Mouse (Mus musculus) cerebellum, postnatal 4 days (tissue): ENCODE measurements around the gene Lrrtm1.

ENCODE experiments used
- DNase-seq, 2 experiments: peaks; one replicate each; pipeline ENCODE4 v3.0.0; 2022; ENCODE audit warnings: low spot score in 2 of 2, mixed read lengths in 1 of 2

Gene Lrrtm1

GRCm38 (mm10) chr6:77242601-77243406 is at the start of gene Lrrtm1:
Gene Lrrtm1, plus strand, starts transcription at chr6:77242689.
- peak; percentile 40 to 64 for DNase-seq

DNA sequence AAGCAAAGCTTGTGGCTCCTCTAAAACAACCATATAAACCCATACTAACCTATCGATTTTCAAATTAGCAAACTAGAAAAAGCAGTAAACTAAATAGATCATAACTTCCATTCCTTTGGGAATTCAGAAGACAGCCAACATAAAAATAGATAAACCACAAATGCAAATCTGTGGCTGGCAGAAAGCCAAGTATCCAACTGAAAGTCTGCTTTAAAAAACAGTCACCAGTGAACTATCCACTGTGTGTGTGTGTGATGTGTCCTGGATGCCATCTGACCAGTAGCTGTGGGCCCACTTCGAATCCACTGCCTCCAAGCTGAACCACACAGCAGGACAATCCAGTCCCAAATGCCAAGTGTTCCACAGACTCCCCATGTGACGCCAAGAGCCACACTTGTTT is 45.8 kb upstream of the Lrrtm1 start:
- no peak for DNase-seq

DNA sequence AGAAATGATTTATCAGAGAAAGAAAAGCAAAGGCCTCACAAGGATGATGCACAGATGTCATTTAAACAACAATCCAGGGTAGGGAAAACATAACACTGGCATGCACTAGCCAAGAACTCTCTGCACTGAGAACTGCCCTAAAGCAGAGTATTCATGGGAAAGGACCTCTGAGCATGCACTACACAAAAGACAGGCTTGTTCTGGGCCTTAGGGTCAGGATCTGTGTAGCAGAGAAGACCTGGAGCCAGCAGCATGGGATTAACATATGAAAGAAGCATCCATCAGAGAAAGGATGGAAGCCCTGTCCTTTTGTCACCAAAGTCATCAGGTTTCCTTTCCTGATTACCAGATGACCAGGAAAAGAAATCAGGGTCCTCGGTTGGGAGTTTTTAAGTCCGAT is 43.1 kb upstream of the Lrrtm1 start:
- DNase-seq = no peak

GRCm38 (mm10) chr6:77209183-77209582 is 33.3 kb upstream of the Lrrtm1 start:
- no peak for DNase-seq

- no peak for DNase-seq
These were observed 32.6 kb upstream of the Lrrtm1 start for GRCm38 (mm10) chr6:77209929-77210328.

DNA sequence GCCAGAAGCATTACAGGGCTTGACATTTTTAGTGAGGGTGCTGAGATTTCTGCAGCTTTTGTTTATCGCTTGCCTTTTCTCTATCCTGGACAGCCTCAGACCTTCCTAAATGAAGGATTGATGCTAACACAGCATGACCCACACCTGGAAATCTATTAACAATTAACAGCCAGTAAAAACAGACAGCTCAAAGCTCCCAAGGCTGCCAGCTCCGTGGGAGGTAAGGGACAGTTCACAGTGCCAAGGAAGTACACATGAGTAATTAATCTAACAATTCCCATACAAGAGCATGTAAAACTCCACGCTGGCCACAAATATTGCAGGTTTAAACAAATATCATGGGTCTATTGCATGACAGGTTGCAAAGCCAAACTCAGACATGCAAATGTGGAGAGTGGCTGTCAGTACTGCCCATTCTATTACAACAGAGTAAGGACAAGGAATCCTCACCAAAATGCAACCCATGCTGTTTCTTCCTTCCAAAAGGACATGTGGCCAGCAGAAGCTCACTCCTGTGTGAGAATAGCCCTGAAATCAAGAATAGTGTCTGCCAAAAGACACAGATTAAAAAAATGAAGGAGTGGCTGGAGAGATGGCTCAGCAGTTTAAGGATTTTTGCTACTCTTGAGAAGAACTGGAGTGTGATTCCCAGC is 28.6 kb upstream of the Lrrtm1 start:
- DNase-seq = no peak

- DNase-seq = no peak
These were observed 27.2 kb upstream of the Lrrtm1 start for GRCm38 (mm10) chr6:77215322-77215721.

DNA sequence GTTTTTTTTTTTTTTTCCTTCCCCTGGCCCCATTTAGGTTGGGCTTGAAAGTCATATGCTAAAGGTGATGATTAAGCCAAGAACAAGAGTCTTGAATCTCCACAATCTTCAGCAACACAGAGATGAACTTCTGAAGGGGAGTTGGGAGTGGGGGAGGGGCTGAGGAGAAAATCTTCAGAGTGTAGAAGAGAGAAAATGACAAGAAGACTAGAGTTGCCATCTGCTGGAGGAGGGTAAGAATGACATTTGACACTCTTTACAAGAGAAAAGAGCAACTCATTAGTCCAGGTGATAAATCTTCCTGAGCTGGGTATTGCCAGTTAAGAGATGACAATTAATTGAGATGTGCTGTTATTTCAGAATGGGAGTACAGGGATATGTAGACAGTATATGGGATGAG is 23.6 kb upstream of the Lrrtm1 start:
- DNase-seq = peak in 1 of 2 experiments; percentile 46

DNA sequence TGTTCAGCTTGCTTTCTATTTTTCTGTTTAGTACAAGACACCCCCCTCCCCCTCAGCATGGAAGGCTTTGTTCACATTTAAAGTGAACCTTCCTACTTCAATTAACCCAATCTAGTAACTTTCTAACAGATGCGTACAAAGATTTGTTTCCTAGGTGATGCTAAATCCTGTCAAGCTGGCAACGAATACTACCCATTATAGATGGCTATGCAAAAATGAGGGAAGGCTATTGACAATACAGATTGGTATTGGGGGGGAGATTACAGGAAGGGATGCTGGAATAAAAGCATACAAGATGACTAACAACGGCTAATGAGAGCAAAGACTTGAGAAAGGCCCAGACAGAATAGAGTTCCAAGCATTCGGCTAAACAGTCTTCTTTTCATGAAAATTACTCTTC is 21.7 kb upstream of the Lrrtm1 start:
- DNase-seq = no peak

- peak in 1 of 2 experiments; percentile 63 for DNase-seq
These were observed 19.4 kb upstream of the Lrrtm1 start for GRCm38 (mm10) chr6:77222849-77223638.

DNA sequence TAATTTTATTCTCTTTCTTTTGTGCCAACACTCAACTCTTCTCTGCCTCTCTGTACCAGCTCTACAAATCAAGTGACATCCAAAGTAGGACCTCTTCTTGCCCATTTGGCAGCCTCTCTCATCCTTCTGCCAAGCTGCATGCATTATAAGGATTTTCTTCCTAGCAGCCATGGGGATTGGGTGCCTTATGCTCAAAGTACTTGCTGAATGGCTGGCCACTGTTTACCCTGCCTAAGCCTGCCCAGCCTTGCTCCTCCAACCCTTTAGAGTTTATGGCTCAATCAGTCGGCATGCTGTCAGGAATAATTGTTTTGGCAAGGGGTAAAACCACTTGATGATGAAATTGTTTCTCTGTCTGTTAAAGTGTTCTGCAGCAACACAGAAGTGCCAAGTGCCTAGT is 2.1 kb upstream of the Lrrtm1 start:
- peak in 1 of 2 experiments; percentile 45 for DNase-seq

GRCm38 (mm10) chr6:77243541-77244231 is 1.2 kb downstream of the Lrrtm1 start:
- peak; percentile 25 to 32 for DNase-seq

DNA sequence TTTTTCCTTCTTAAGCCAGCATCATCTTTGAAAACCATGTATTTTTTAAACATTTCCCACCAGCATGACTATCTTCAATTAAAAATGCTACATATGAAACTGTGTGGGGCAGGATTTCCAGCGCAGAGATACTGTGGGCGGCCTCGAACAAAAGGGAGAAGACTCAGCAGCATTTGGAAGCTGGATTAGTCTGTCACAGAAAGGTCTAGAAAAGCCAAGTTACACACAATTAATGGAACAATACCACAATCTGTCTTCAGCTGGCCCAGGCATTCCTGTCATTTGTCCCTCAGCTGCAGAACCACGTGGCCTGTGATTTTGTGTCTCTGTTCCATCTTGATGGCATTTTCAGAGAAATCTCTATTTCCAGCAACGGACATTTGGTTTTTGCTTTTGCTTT is 11.0 kb downstream of the Lrrtm1 start:
- DNase-seq = no peak

GRCm38 (mm10) chr6:77256348-77256747 is 13.9 kb downstream of the Lrrtm1 start:
- no peak for DNase-seq

GRCm38 (mm10) chr6:77257358-77258105 is 15.0 kb downstream of the Lrrtm1 start:
- peak in 1 of 2 experiments; percentile 8 for DNase-seq

- no peak for DNase-seq
These were observed 22.7 kb downstream of the Lrrtm1 start for GRCm38 (mm10) chr6:77265163-77265562.

GRCm38 (mm10) chr6:77278794-77279193 is 36.3 kb downstream of the Lrrtm1 start:
- no peak for DNase-seq

GRCm38 (mm10) chr6:77286317-77286716 is 43.8 kb downstream of the Lrrtm1 start:
- DNase-seq = no peak

DNA sequence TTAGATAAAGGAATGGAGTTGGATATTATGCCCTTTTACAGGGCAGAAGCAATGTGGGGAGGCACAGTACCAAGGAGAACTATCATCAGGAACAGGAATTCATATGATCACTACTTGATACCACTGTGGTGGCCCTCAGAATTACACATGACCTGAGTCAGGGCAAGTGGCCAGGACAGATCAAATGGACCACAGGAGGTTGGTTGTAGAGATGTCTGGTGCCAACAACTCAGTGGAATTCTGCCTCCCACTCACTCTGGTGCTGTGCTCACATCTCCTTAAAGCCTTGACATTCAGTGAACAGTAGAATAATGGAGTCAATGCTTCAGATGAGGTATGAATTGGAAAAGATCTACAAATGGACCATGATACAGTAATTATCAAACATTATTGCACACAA is 45.9 kb downstream of the Lrrtm1 start:
- peak in 1 of 2 experiments; percentile 46 for DNase-seq

- no peak for DNase-seq
These were observed 48.9 kb downstream of the Lrrtm1 start for GRCm38 (mm10) chr6:77291415-77291814.

DNA sequence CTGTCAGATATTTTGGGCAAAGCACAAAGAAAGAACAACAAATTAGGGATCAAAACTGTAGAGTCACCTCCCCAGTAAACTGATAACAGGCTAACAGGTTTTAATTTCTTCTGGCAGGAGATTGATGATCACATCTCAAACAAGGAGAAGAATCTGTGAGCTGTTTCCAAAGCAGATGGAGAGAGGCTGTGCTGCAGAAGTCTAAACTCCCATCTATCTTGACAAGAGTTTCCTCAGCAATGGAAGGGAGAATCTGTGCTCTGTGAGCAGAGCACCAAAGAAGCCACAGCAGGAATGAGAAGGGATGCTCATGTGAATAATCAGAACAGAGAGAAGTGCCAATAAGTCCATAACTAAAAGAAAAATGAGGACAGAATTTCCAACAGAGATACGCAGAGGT is 58.8 kb downstream of the Lrrtm1 start:
- no peak for DNase-seq
